Mouse (Mus musculus) mouse embryonic stem cell (cell line): ENCODE data around the gene Slc8b1.

Experiments used
- in situ Hi-C, 2 experiments: fragments of 300-500 bp; cut with MboI; formaldehyde crosslinking; loops; 1 replicate in 1 of 2; 3 replicates in 1 of 2; pipeline ENCODE4 v1.14.3; 2019 to 2020; ENCODE audit warnings: low sequenced_read_pairs in 2 of 2, low pct_unique_long_range_greater_than_20kb in 1 of 2, mixed read lengths in 1 of 2; ENCODE audit not compliant: unreplicated experiment in 1 of 2

Gene Slc8b1

GRCm38 (mm10) chr5:120510982-120511642, at the start of gene Slc8b1:
Gene Slc8b1, plus strand, starts transcription at chr5:120511168.
- in situ Hi-C loops = loop anchor here (5.0 to 10.0 kb wide), 2 partner anchors 76 to 94 kb away; partner anchors contain the start of genes Iqcd (in 1 of the 2) and Tpcn1 (in 1 of the 2)

DNA sequence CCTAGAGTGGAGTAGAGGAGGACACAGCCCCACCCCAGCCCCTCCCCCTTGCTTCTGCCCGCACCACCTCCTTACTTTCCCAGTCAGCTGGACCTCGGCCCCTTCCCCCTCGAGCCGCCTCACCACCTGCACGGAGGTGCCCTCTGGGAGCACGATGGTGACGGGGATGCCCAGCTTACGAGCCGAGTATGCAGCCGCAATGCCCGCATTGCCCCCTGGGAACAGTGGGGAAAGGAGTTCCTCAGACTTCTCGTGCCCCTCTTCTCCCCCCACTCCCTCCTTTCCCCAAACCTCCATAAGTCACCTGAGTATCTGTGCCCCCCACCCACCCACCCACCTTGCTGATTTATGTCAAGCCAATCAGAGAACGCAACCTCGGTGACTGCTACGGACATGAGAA, 49.1 kb upstream of the Slc8b1 start:
- in situ Hi-C loops = loop anchor here in 1 of 2 experiments (25.0 kb wide), 1 partner anchor 175 kb away; no protein-coding TSS in a partner anchor

GRCm38 (mm10) chr5:120464321-120464720, 46.6 kb upstream of the Slc8b1 start:
- in situ Hi-C loops = loop anchor here in 1 of 2 experiments (25.0 kb wide), 1 partner anchor 177 kb away; no protein-coding TSS in a partner anchor

- in situ Hi-C loops = loop anchor here in 1 of 2 experiments (25.0 kb wide), 1 partner anchor 178 kb away; no protein-coding TSS in a partner anchor
Observed at GRCm38 (mm10) chr5:120465062-120465461, 45.9 kb upstream of the Slc8b1 start.

GRCm38 (mm10) chr5:120465860-120466259, 45.1 kb upstream of the Slc8b1 start:
- in situ Hi-C loops = loop anchor here in 1 of 2 experiments (25.0 kb wide), 1 partner anchor 179 kb away; no protein-coding TSS in a partner anchor

DNA sequence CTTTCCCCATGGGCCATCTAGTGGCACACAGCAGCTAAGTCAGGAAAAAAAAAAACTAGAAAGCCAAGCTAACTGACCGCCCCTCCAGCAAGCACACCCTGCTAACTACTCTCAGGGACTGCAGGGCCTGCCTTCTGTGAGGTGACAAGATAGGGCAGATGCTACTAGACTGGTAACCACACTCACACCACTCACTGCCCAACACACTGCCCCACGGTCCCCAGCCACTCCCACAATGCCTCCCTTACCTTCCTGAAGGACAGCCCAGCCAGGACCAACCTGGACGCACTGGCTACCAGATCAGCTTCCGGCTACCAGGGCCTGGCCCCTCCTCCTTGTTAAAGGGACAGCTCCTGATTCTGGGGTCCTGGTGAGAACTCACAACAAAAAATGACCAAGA, 43.9 kb upstream of the Slc8b1 start:
- in situ Hi-C loops = loop anchor here in 1 of 2 experiments (25.0 kb wide), 1 partner anchor 180 kb away; no protein-coding TSS in a partner anchor

DNA sequence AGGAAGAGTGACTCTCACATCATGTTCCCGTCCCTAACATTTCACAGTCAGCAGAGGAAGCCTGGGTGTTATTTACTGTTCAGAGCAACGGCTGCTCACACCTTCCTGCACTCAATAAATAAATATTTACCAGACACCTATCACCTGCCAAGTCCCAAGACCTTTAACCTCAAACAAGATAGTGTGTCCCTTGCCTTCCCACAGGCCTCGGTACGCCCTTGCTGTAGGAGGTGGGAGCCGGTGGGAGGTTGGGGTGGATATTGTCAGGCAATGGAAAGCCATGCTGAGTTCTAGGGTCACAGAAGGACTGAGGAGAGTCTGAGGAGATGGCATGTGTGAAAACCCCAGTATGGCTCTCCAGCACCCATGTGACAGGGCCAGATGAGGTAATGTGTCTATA, 42.6 kb upstream of the Slc8b1 start:
- in situ Hi-C loops = loop anchor here in 1 of 2 experiments (25.0 kb wide), 1 partner anchor 181 kb away; no protein-coding TSS in a partner anchor

- in situ Hi-C loops = loop anchor here in 1 of 2 experiments (25.0 kb wide), 1 partner anchor 182 kb away; no protein-coding TSS in a partner anchor
Observed at GRCm38 (mm10) chr5:120468830-120469229, 42.1 kb upstream of the Slc8b1 start.

- in situ Hi-C loops = loop anchor here in 1 of 2 experiments (25.0 kb wide), 1 partner anchor 184 kb away; no protein-coding TSS in a partner anchor
Observed at GRCm38 (mm10) chr5:120471538-120471937, 39.4 kb upstream of the Slc8b1 start.

GRCm38 (mm10) chr5:120472770-120473169, 38.2 kb upstream of the Slc8b1 start, which contains the start of gene Sdsl:
Gene Sdsl, minus strand, starts transcription at chr5:120472810.
- in situ Hi-C loops = loop anchor here in 1 of 2 experiments (25.0 kb wide), 1 partner anchor 185 kb away; no protein-coding TSS in a partner anchor

GRCm38 (mm10) chr5:120473361-120473760, 37.6 kb upstream of the Slc8b1 start:
- in situ Hi-C loops = loop anchor here in 1 of 2 experiments (25.0 kb wide), 1 partner anchor 186 kb away; no protein-coding TSS in a partner anchor

DNA sequence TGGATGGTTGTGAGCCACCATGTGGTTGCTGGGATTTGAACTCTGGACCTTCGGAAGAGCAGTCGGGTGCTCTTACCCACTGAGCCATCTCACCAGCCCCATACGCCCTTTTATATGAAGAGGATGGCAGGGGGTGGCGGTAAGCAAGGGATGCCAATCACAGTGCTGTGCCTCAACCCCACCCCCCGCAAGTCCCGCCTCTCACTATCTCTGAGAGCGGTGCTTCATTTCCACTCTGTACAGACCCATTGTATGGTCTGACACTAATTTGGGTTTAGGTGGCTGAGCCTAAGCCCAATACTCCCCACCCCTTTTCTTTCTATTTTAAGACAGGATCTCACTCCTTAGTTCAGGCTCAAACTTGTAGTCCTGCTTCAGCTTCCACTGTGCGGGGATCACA, 35.1 kb upstream of the Slc8b1 start:
- in situ Hi-C loops = no loop called here

- in situ Hi-C loops = no loop called here
Observed at GRCm38 (mm10) chr5:120476296-120476695, 34.7 kb upstream of the Slc8b1 start, which contains the start of gene Sds. Gene Sds, plus strand, starts transcription at chr5:120476526.

GRCm38 (mm10) chr5:120477993-120478392, 33.0 kb upstream of the Slc8b1 start:
- in situ Hi-C loops = no loop called here

GRCm38 (mm10) chr5:120479538-120479937, 31.4 kb upstream of the Slc8b1 start:
- in situ Hi-C loops = no loop called here

- in situ Hi-C loops = no loop called here
Observed at GRCm38 (mm10) chr5:120481205-120481604, 29.8 kb upstream of the Slc8b1 start.

DNA sequence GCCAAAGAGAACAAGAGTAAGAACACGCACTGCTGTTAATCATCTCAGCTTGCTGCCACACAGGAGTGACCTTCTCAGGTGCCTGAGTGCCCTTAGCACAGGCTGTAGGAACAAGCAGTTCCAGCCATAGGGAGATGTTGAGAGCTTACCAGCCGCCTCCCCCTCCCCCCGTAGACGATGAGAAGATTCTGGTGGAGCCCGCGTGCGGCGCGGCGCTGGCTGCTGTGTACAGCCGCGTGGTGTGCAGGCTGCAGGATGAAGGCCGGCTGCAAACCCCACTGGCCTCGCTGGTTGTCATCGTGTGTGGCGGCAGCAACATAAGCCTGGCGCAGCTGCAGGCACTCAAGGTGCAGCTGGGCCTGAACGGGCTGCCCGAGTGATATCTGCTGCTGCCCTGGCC, 27.6 kb upstream of the Slc8b1 start:
- in situ Hi-C loops = no loop called here

DNA sequence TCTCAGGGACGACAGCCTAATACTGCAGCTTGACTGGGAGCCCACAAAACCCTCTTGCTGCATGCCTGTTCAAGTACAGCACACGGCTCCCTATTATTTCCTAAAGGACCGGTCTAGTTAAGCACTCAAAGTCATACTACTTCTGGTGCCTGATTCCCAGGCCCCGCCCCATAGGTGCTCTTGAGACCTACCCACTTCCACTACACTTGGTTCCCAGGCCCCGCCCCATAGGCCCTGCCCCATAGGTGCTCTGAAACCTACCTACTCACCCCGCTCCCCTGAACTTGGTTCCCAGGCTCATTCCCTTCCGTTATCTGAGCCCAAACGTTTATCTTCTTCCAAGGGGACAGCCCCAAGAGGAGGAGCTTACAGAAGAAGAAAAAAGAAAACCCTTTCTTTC, 23.1 kb upstream of the Slc8b1 start:
- in situ Hi-C loops = no loop called here

- in situ Hi-C loops = no loop called here
Observed at GRCm38 (mm10) chr5:120490679-120491192, 20.2 kb upstream of the Slc8b1 start.
